Mouse (Mus musculus) spleen, postnatal 4 days (tissue): Measurements from ENCODE around the gene Pdzk1.

Source experiments
- DNase-seq, 2 experiments: peaks; one replicate each; pipeline ENCODE4 v3.0.0; 2022; ENCODE audit warnings: low spot score in 2 of 2

Gene Pdzk1

GRCm38 (mm10) chr3:96828984-96829383 lies at the start of gene Pdzk1, which contains the start of gene Cd160:
Gene Pdzk1 (plus strand): TSS chr3:96829284.
Gene Cd160 (minus strand): TSS chr3:96829351.
- DNase-seq = no peak

GRCm38 (mm10) chr3:96782236-96782635 lies 46.8 kb upstream of the Pdzk1 start:
- DNase-seq = no peak

GRCm38 (mm10) chr3:96787784-96788183 lies 41.3 kb upstream of the Pdzk1 start:
- DNase-seq = no peak

GRCm38 (mm10) chr3:96788506-96788905 lies 40.6 kb upstream of the Pdzk1 start:
- DNase-seq = no peak

DNA sequence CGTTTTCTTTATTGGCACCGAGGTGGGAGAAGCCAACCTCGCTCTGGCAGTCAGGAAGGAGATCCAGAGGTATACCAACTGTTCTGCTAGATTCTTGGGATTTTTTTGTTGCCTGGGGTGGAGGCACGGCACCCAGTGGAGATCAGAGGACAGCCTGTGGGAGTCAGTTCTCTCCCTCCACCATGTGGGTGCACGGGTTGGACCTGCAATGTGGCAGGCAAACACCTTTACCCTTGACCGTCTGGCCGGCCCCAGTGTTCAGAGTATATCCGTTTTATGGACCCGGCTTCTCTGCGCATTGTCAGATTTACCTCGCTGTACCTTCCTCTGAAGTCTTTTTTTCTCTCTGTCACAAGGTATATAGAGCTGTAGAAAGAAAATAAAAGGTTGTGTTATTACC lies 28.8 kb upstream of the Pdzk1 start:
- DNase-seq = no peak

DNA sequence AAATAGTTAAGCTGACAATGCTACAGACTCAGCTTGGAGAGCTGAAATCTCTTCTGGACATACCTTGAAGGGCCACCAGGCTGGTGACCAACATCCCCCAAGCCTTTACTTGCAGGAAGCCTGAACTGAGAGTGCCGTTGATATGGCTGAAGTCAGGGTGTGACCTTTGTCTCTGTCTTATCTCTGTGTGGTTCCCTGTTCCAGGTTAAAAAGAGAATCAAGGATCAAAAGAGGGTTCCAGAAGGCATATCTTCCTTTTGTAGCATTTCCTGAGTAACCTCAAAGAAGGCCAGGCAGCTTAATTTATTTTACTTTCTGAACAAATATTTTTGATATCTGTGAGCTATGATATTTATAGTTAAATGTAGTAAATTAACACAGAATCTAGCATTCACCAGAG lies 26.9 kb upstream of the Pdzk1 start:
- DNase-seq = no peak

DNA sequence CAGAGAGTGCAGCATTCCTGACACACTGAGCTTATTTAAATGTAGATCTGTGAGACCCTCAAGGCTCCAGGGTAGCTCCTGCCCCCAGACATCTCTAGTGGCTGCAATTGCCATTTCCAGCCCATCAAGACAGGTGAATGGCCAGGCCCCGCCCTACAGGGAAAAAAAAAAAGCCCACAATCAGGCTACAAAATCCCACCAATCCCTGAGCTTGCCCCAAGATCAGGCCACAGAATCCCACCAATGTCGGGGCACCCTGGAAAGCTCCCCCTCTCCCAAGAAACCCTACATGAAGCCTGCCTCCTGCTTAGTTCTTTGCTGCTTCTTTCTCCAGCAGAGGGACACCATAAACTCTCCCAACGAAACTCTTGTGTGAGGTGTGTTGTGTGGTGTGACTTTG lies 20.9 kb upstream of the Pdzk1 start:
- DNase-seq = no peak

DNA sequence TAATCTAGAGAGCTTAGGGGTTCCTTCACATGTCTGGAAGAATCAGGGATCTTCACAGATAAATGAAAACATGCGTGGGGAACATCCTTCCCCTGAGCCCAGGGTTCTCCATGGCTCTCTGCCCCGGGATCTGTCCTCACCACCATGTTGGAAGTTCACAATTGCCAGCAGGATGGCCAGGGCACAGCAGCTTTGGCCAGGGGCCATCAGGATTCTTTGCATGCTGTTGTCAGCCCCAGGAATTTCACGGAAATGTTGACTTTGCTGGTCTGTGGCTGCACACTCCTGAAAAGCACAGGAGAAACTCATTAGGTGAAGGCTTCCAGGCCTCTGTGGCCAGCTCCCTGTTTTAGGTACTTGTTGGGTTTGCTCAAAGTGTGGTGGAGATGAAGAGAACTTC lies 20.4 kb upstream of the Pdzk1 start:
- no peak for DNase-seq

DNA sequence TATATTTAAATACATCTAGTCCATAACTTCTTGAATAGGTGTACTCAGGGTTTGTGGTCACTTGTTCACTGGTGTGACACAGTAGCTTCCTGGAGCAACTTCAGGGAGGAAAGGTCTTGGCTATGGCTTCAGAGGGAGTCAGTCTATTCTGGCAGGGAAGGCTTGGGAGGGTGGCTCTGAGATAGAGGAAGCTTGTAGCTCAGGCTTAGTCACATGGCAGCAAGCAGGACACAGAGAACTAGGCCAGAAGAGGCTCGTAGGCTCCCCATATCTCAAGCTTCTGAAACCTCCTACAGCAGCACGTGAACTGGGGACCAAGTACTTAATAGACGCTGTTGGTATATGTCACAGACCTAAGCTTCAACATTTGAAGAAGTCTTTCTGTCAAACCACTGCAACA lies 17.9 kb upstream of the Pdzk1 start:
- no peak for DNase-seq

- peak; percentile 75 to 93 for DNase-seq
Measured at GRCm38 (mm10) chr3:96812395-96813091, 16.5 kb upstream of the Pdzk1 start.

DNA sequence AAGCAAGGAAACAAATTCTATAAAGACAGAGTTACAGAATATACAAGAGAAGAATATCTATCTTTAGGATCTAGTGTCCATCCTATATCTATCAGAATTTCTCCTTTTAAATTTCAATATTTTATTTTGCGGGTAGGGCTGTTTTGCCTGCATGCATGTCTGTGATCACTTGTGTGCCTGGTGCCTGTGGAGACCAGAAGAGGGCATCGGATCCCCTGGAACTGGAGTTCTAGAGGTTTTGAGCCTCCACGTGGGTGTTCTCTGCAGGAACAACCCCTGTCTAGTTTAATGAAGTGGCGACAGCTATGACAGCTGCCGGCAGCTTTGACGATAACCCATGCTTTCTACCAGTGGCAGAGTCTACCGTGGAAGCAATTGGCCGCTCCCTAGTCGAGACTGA lies 16.0 kb upstream of the Pdzk1 start:
- no peak for DNase-seq

GRCm38 (mm10) chr3:96813591-96814244 lies 15.4 kb upstream of the Pdzk1 start:
- no peak for DNase-seq

GRCm38 (mm10) chr3:96814342-96814741 lies 14.7 kb upstream of the Pdzk1 start:
- no peak for DNase-seq

GRCm38 (mm10) chr3:96820116-96820915 lies 8.8 kb upstream of the Pdzk1 start:
- no peak for DNase-seq

DNA sequence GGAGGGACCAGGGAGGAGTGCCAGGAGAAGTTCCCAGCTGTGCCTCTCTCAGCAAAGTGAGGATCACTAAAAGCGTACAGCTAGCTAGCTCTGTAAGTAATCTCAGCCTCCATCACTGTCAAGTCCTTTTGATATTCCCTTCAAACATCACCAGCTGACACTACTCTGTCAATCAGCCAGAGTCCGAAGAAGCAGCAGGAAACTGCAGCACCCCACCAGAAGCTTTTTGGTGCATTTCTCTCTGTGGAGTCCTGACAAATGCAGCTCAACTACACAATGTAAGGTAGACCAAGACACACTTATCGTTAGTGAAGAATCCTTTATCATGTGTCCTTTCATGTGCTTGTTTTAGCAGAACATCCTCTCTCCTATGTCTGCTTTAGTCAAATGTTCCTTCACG lies 7.5 kb upstream of the Pdzk1 start:
- DNase-seq = no peak

DNA sequence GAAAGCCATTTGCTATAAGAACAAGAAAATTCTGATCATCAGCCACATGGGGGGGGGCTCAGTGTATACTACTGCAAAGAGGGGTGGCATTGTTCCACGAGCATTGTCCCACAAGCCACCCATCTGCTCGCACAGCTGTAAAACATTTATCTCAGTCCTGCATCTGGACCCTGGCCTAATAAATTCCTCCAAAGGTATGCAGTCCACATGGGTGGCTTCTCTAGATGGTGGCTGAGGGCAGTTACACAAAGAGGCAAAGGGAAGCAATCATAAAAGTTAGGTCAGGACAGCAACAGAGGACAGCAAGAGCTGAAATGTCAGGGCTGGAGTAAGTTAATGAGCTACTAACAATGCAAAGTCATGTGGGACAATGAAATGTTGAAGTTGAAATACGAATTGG lies 5.4 kb upstream of the Pdzk1 start:
- no peak for DNase-seq

- DNase-seq = no peak
Measured at GRCm38 (mm10) chr3:96824614-96825013, 4.5 kb upstream of the Pdzk1 start.

DNA sequence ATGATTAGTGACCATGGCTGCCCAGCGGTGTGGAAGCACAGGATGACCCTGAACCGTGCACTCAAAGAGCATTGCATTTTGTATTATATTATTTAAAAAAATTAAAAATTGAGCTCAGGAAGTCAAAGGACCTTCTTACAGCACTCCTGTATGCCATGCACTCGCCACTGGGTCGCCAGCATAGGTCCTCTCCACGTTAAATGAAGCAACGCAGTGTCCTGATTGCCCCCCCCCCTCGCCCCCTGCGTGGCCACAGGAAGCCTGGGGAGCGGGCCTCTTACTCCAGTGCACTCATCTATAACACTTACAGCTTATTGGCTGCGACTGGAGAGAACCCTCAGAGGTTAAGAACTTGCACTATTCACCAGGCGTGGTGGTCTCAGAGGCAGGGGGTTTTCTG lies 3.8 kb upstream of the Pdzk1 start:
- no peak for DNase-seq

GRCm38 (mm10) chr3:96828308-96828864 lies 698 bp upstream of the Pdzk1 start:
- no peak for DNase-seq

DNA sequence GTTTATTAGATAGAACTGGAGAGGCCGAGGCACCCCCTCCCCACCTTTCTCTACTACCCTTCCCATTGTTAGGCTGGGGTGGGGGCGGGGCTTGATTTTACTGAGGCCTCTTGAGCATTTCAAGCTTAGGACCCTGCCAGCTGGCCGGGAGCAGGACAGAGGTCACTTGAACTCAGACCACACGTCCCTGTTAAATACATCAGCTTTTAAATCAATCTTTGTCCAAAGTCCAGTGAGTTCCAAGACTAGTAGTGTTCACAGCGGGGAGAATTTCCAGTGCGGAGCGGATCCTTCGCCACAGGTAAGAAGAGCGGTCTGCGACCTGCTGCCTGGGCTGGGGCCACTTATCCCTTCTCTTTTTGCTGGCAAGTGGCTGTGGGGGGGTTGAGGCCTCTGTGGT lies 772 bp downstream of the Pdzk1 start:
- DNase-seq = no peak

GRCm38 (mm10) chr3:96832930-96833329 lies 3.8 kb downstream of the Pdzk1 start:
- DNase-seq = no peak

DNA sequence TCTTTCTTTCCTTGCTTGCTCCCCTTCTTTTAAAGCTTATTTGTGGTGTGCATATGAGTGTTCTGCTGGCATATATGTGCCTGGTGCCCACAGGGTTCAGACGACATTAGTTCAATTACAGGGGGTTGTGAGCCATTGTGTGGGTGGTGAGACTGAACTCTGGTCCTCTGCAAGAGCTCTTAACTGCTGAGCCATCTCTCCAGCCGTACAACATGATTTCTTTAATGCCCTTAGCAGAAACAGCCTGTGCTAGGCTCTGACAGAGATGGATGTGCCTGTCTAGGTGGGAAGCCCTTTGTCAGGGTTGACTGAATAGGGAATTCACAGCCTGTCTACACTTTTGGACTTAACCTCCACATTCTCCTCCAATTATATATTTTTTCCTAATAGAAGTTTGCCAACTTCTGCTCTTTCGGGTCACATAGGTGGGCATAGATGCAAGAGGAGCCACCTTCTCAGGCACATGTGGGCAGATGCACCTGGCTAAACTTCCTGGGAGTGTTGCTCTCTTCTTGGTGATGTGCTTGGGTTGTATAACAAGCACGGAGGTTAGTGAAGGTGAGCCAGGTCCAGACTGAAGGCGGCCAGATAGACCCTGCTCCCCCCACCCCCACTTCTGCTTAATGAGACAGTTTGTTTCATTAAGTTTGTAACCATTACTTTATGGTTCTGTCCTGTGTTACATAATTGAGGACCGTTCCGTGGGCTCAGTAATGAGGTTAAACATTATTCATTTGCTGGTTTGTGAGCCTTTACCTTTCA lies 5.7 kb downstream of the Pdzk1 start:
- DNase-seq = no peak
